Mouse (Mus musculus) right cerebral cortex, adult 2 months (tissue): ENCODE data around the gene Nox3.

Source experiments
- DNase-seq, 2 experiments: peaks; one replicate each; pipeline ENCODE4 v3.0.0; 2021 to 2022; ENCODE audit warnings: low spot score in 2 of 2

Gene Nox3

DNA sequence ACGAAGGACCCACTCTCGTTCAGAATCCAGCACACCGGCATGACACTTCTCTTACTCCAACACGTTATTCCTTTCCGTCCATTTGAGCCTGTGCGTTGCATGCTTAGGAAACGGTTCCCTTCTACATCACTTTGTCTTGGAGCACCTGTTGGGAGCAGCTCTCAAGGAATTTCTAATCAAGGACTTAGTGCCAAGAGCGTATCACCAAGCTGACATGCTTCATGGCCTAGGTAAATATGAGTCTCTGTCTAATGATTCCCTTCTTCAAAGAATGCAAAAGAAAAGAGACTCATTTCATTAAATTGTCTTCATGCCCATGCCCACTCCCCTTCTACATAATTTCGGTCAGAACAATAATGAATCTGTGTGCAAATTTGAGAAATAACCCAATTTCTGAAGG is at the start of gene Nox3:
Gene Nox3, minus strand, starts transcription at position 101 of the 400 bp plus-strand sequence.
- no peak for DNase-seq

DNA sequence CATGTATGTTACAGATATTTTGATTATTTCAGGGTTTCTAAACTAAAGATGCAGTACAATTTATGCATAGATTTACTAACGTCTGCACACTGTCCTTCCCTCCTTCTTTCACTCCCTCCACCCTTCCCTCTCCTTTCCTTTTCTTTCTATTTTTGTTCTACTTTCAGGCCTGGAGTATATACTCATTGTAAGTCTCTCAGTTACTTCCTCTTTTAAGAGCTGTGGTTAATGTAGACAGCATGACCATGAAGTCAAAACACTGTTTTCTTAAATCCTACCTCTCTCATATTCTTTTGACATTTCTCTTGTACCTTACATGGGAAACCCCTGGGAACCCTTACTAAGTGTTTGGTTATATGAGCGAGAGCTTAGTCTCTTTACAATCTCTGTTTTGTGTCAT is 48.3 kb upstream of the Nox3 start:
- DNase-seq: no peak

DNA sequence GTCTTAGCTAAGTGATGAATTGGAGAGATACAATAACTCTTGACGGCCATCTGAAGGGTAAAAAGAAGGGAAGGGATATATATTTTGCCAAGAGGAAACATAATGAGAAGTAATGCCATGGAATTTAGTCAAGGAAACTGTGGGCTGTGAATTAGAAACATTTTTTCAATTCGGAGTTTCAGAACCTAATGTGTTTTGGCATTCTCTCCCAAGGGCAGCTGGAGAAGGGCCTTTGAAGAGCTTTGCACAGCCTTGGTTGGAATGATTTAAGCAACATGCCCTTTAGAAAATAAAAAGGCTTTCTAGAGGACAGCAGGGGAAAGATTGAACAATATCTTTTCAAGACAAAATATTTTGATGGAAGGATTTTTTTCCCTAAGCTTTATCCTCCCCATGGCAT is 40.9 kb upstream of the Nox3 start:
- no peak for DNase-seq

DNA sequence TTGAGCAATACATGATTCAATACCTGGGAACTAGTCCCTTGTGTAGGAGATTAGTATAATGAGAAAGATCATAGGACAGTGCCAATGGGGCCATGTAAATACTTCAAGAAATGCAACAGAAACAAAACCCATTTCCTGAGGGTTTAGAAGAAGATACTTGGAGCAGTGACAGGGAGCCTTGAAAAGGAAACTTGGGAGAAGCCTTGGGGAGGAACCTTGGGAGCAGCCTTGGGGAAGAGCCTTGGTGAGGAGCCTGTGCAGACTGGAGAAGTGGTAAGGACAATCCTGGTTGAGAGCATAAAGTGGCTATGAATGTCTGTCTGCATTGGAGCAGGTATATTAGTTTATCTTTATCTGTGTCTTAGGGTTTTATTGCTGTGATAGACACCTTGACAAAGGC is 38.2 kb upstream of the Nox3 start:
- DNase-seq: no peak

DNA sequence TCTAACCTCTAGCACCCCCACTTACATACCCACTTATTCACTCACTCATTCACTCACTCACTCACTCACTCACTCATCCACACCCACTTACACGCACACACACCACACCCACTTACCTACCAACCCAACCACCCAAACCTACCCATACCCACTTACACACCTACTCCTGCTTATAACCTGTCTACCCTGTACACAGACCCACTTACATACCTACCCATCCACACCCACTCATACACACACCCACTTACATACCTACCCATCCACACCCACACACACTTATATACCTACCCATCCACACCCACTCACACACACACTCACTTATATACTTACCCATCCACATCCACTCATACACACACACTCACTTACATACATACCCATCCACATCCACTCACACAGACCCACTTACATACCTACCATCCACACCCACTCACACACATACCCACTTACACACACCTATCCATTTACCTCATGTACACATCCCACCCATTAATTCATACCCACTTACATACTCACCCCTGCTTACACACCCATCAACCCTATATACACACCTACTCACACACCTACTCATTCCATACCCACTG is 9.4 kb upstream of the Nox3 start:
- DNase-seq: no peak

DNA sequence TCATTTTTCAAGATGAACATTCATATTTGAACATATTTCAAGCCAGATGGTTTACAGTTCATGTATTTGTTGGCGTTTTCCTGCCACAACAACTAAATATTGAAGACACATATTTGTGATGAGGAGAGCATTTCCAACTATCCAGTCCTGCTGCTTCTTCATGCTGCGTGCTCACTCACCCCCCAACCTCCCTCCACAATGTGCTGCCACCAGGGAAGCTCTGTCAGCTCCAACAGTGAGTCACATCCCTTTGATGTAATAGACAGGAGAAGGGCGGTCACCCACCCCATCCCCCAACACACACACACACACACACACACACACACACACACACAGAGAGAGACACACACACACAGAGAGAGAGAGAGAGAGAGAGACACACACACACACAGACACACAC is 6.3 kb upstream of the Nox3 start:
- DNase-seq: peak; percentile 21 to 26

DNA sequence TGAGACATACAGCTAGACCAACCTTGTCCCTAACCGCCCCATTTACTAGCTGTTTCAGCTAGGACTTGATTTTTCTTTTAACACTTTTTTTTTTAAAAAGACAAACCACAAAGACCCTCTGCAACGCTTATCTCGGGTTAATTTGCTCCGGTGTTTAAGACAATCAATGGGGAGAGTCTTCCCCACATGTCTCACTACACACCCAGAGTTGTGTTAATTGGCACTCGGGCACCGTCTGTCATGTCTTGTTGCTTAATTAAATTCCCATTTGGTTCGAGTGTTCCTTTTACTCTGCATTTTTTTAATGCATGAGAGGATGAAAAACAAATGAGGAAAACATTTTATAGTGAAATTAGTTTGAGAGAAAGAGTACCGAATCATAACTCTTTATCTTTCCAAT is 3.2 kb downstream of the Nox3 start:
- no peak for DNase-seq

DNA sequence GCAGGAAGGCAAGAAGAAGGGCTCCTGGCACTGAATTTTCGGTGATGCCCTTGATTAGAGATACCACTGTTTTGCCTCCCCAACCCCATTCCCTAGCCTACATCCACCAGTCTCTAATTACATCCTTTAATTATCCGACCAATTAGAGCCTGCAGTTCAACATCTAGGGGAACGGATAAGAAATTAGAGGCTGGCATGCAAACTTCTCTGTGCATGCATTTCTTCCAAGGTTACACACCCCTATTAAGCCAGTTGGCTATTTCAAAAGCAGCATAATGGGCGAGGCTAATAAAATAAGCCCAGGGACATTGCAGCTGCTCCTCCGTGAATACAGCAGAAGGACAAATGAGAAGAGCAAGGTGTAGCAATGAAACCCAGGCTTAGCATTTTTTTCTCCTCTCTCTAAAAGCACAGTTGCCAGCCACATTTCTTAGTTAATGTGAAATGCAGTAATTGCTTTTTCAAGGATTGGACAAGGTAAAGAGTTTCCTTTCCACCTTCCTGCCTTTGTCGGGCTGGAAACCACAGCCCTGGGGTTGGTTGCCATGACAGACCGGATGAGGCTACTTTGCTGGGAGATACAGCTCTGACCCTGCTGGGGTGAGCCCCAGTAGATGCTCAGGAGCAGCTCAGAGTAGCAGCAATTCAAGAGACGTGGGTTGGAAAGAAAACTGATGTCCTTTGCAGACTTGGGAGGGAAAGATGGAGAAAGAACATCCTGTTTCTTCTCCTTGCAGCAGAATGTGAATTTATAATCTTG is 5.4 kb downstream of the Nox3 start:
- DNase-seq: no peak

DNA sequence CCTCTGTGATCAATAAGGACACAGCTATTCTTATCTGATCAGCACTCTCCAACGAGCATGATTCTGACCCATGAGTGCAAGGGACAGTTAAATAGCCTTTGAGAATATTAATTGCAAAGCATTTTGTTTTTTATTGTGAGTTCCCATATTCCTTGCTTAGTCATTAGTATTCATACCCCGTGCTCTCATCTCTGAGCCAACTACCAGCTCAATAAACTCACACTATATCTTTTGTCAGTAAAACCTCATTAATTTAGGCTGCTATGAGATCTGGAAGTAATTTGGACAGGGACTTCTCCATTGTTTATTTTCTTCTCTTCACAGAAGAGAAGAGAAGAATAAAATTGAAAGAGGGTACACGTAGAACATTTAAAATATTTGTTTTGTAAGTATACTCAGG is 12.4 kb downstream of the Nox3 start:
- DNase-seq: no peak

DNA sequence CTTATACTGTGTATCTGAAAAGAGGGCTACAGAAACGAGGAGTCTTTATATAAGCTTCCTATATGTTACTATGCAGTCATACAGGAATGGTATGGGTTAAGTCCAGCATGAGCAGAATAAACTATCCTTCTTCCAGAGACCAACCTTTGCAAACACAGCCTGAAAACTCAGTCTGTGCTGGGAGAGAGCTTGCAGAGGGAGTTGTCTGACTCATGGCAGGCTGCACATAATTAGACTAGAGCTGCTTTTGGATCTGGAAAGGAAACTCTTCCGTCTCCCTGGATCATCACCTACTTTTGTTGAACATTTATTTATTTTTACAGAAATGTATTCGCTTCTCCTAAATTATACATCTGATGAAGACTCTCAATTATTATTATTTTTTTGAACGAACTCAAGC is 26.8 kb downstream of the Nox3 start:
- DNase-seq: peak; percentile 36 to 44

DNA sequence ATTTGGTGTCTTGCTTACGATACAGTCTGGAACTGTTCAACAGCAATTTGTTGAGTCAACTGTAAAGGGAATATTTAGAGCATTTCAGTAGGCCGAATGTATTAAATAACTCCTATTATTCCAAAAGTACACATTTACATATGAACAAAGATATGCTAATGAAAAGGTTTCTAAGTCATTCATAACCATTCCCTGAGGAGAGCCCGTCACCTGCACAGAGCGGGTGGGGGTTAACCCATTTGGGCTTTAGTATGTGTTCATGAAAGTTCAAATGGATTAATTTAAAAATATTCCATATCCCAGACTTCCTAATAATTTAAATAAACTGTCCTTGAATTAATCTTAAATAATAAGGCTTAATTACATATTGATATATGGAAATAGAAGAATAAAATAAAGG is 28.8 kb downstream of the Nox3 start:
- no peak for DNase-seq

DNA sequence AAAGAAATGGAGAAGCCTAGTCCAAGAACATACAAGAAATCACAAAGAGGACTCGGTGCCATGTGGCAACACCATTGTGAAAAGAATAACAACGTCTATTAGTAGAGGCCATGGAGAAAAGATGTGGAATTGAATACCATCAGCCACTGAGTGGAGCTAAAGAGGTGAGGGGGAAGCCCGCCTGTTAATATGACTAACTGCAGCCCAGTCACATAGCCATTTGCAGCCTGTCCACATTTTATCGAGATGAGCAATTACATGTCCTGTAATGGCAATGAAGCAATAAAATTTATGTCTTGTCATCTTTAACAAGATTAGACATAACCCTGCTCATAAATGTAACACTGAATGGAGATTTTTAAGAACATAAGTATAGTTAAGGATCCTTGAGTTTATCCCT is 30.7 kb downstream of the Nox3 start:
- DNase-seq: no peak

DNA sequence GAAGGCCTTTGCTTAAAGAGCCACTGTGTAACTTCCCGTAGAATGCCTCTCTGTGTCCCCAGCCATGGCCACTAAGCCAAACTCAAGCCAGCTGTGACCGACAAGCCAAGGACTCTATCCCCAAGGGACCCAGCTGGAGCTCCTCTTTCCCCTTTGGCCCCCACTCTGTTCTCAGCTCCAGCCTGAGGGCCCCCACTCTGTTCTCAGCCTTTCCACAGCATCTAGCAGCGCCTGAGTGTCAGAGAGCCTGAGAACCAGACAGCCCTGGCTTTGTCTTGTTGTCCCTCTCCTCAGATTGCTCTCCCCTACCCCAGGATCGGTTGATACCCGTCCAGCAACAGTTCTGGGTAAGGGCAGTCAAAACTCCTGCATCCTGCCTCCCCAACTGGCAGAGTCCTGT is 36.6 kb downstream of the Nox3 start:
- no peak for DNase-seq

DNA sequence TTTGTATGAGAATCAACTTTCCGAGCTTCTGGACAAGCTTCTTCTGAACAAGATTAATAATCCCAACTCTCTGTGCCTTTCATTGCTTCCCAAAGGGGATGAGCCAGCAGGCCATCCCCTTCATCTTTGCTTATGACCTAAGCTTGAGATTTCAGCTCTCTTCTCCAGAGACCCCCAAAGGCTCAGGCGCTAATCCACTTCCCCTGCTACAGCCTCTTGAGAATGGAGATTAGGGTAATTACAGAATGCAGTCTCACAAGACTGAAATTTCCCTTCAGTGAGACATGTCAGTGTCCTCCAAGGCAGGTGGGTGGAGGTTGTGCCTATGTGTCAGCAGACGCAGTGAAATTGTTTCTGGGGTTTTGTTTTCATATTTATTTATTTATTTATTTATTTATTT is 45.7 kb downstream of the Nox3 start:
- no peak for DNase-seq

DNA sequence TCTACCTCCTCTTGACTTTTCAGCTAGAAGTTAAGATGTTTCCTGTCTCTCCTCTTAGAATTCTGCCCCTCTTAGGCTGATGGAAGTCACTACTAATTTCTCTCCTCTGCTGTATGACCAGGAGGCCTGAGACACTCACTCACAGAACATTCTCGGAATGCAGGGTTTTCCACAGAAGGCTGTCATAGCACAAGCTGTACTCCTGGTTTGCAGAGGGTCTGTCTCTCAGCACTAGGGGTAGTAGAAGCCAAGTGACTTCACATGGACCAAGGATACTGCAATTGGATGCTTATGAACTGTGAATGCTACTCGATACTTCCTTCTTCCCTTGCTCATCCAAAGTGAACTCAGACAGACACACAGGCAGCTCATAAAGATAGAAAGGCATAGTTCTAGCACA is 52.5 kb downstream of the Nox3 start:
- no peak for DNase-seq

DNA sequence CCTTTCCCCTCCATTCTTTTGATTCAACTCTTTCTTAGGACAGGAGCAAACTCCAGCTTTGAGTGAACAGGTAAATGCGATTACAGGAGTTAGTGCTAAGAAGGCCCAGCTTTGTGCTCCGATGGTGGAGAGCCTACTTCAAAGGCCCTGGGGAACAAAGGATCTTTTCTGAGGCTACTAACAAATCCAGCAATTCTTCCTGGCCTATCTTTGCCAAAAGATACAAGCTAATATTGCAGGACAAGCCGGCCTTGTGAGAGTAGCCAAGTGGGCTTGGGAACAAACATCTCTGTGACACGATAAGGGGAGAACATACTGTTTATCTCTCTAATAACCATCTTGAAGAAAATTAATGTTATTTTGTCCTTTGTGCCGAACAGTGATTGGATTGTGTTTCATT is 54.6 kb downstream of the Nox3 start:
- DNase-seq: no peak

DNA sequence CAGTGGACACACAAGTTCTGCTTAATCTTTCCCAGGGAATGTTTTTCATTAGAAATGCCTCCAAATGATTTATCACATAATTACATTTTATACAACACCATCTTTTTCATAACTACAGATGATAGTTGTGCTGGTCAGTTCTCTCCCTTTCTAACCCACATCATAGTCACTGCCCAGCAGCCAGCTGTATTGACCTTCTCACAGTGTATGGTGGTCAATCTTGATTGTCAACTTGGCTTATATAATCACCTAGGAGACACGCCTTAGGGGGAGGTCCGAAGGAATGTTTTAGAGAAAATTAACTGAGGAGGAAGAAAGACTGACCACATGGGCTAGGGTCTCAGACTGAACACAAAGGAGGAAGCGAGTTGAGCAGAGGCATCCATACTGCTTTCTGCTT is 57.3 kb downstream of the Nox3 start:
- no peak for DNase-seq

DNA sequence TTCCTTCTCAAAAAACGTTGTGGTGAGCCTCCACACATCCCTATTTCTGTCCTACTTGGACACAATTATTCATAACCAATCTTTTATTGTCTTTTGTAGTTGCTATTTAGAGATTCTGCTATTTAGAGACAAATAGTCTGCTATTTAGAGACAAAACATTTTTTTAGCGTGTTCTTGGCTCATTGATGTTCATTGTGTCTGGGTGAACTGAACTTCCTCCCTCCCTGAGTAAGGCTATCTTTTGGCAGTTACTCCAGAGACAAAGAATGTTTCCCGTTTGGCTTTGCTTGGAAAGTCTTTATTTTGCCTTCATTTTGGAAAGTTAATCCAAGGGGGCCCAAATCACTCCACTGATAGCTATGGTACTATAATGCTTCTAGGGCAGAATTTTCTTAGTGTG is 63.6 kb downstream of the Nox3 start:
- DNase-seq: no peak

DNA sequence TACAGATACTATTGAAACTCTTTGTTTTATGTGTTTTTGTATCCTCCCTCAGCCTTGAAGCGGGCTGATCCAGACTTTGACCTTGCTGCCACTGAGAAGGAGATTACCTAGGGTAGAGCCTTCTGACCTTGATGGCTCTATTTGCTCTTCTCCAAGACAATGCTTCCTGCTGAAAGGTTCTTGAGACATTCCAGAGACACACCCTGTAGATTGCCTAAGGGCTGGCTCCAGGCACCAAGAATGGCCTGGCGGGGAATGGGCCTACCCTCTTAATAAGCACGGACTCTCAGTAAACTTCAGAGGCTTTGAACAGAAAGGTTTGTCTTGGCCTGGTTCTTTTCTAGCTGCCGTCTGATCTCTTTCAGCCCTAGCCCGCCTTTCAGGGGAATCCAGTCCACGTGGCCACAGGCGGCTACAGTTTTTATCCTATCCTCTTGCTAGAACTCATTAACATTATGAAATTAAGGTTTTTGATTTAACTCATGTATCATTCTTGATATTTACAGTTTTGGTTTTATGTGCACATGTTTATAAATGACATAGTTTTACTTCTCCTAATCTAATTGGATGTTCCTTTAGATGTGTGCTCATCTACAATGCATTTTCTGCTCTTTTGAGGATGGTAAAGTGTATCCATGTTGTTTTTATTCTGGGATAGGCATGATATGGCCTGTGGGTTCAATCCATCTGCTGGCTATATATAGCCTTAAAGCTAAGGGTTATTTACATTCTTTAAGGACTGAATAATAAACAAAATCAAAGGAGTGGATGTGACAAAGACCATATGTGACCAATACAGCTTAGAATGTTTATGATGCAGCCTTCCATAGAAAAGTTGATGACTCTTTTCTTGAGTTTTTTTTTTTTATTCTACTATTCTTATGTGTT is 79.5 kb downstream of the Nox3 start:
- DNase-seq: no peak

DNA sequence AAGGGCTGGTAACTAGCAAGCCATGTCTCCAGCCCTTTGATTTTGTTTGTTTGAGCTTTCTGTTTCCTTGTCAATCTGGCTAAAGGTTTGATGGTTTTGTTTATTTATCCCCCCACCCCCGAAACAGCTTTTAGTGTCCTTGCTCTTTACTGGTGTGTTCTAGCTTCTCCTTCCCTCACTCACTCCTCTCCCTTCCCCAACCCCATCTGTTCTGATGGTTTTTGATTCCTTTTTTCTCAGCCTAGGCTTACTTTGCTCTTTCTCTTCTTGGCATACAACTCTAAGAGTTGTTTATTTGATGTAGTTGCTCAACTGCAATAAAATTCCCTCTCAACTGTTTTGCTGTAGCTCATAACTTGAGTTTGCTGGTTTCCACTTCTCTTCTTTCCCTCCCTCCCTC is 80.5 kb downstream of the Nox3 start:
- no peak for DNase-seq

DNA sequence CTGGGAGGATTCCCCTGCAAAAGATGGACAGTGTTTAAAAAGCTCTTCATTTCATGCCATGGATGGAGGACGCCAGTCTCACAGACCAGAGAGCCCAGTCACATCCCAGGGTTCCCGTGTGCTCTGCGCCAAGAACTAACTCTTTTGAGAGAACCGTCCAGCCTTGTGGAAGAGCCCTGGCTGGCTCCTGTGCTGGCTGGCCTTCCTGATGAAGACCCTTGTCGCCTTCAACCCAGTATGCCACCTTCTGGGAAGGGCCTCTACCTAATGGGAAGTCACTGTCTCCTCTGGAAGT is 84.3 kb downstream of the Nox3 start:
- DNase-seq: no peak

DNA sequence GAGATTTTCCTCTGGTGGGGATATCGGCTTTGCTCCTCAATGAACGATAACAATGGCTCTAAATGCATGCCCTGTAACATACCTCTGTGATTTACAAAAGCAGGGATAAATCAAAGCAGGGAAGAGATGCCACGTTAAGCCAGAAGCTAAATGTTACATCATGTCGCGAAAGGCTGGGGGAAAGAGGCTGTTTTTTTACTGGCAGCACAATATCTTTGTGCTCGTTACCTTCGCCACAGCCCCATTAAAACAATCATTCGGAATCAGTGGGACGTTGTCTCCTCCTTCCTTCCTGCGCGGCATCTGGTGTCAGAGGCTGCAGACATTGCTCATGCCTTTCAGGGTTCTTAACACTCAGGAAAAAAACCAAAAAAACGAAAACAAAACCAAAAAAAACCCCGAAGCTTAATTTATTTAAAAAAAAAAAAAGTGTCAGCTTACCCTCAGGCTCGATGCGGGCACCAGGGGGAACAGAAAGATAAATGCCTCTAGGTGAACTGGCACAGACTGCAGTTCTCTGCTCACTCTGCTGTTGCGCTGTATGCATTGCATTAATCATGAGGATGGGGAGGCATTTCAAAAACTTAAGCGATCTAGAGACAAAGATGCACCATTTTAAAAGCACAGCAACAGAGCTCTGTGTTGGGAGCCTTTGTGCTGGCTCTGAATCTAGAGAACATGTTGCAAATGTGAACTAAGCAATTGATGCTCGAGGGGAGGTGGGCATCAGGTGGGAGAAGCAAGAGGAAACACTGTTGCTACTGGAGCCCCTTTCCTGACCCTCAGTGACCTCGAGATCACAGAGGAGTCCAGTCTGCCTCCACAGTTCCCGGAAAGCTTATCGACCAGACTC is 84.9 kb downstream of the Nox3 start:
- DNase-seq: peak; percentile 36 to 46
